ENCODE assay signal across 9 mouse cellular contexts in the genomic region with DNA sequence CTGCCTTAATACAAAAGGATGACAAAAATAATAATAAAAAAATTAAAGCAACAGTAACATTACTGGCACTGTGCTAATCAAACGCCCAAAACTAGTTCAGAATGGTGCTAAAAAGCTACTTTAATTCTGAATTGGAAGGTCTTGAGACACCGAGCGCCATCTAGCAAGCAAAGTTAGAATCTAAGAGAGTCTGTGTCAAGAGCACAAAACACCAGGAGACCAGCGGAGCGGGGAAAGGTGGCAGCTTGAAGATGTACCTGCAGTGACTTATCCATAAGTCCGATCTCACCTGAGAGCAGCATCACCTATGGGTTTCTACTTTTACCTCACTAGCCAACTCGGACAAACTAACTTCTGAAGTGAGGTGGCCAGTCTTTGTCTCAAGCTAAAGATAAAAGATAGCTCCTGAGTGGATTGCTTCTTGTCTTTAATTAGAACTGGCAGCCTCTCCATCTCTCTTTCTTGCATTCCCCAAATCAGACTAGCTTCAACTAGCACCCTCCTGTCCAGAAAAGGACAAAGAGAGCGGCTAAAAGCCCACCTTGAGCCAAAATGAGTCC. TPM values are rescaled to one million over a fixed set of nuclear protein-coding genes. Genes with fewer than 3 reads are reported as not detected.
DNase-seq lines count a peak whose midpoint lies in the region; ATAC-seq and TF ChIP-seq lines count a peak whose summit lies in the region.
"Had no signal": no experiment of that assay in that cellular context is flagged by ENCODE, and none has a peak within 500 bp of the region (broad histone marks: within the 10 kb centered on the region; RNA-seq: fewer than 3 reads in every experiment).

No protein-coding gene starts in this region.

- H3K36me3 ChIP-seq in intestine, postnatal 0 days (ENCODE audit: control insufficient read depth, insufficient read depth) = no peaks in the 10 kb centered on the region
- H3K36me3 ChIP-seq in intestine, embryonic 15.5 days = no peaks in the 10 kb centered on the region
- H3K36me3 ChIP-seq in CH12.LX (replicated peaks in 1 of 2; ENCODE audit: control insufficient read depth in 1 of 2, insufficient read depth in 1 of 2, low read length in 1 of 2) = no peaks in the 10 kb centered on the region
- H3K36me3 ChIP-seq in hindbrain, embryonic 16.5 days (ENCODE audit: control insufficient read depth, insufficient read depth, low read length) = no peaks in the 10 kb centered on the region
- H3K36me3 ChIP-seq: embryonic facial prominence, embryonic 13.5 days had no signal

- TF ChIP-seq EP300 in CH12.LX (IDR thresholded peaks at IDR 0.05; ENCODE audit: low read length) = no peak

- TF ChIP-seq POLR2A in CH12.LX (IDR thresholded peaks at IDR 0.05; ENCODE audit: low read depth, low read length) = no peak

- H3K9me3 ChIP-seq in intestine, postnatal 0 days (ENCODE audit: control insufficient read depth) = no peaks in the 10 kb centered on the region
- H3K9me3 ChIP-seq in intestine, embryonic 15.5 days = no peaks in the 10 kb centered on the region
- H3K9me3 ChIP-seq in CH12.LX (replicated peaks; ENCODE audit: low read length) = no peaks in the 10 kb centered on the region
- no peaks in the 10 kb centered on the region for H3K9me3 ChIP-seq in hindbrain, embryonic 16.5 days (ENCODE audit: control insufficient read depth, low read length)
- H3K9me3 ChIP-seq: embryonic facial prominence, embryonic 13.5 days had no signal

- 2% methylated on average over 8 of the region's 8 CpGs for WGBS in intestine, postnatal 0 days
- WGBS in intestine, embryonic 15.5 days = 2% methylated on average over 8 of the region's 8 CpGs
- WGBS in hindbrain, embryonic 16.5 days = 5% methylated on average over 8 of the region's 8 CpGs

- TF ChIP-seq RAD21 in CH12.LX (IDR thresholded peaks at IDR 0.05; ENCODE audit: low read depth, low read length) = peak; percentile 34

- no peak for DNase-seq in CH12.LX (ENCODE audit: extremely low read depth)
- DNase-seq in cerebellum, postnatal 14 days = peak; percentile 62 to 70
- no peak for DNase-seq in adrenal gland, postnatal 25 days
- no peak for DNase-seq in urinary bladder, postnatal 4 days (ENCODE audit: low spot score in 2 of 2)
- DNase-seq in heart, adult 8-10 months (ENCODE audit: low spot score) = no peak

- peak; percentile 62 for TF ChIP-seq CTCF in intestine, postnatal 0 days (IDR thresholded peaks at IDR 0.05; ENCODE audit: low read depth)
- TF ChIP-seq CTCF in CH12.LX (conservative IDR thresholded peaks at IDR 0.05 in 1 of 2, IDR thresholded peaks at IDR 0.05 in 1 of 2; ENCODE audit: low read depth in 2 of 2, low read length in 2 of 2) = peak in 1 of 2 experiments; percentile 50; a peak in 2 of 4 replicates

- in situ Hi-C loops in CH12.LX (cut with MboI; ENCODE audit: low pct_ligation_motif_present, low pct_unique_long_range_greater_than_20kb, low sequenced_read_pairs) = loop anchor here (25.0 kb wide), 2 partner anchors 189 to 1214 kb away; no protein-coding TSS in a partner anchor

- no peak overlapping the region for H3K4me3 ChIP-seq in intestine, postnatal 0 days (ENCODE audit: low read depth, low read length)
- H3K4me3 ChIP-seq in intestine, embryonic 15.5 days (replicated peaks) = no peak overlapping the region
- H3K4me3 ChIP-seq in CH12.LX (replicated peaks in 1 of 3; ENCODE audit: low read depth in 2 of 3, low read length in 2 of 3, poor library complexity in 1 of 3) = no peak overlapping the region
- no peak overlapping the region for H3K4me3 ChIP-seq in hindbrain, embryonic 16.5 days (ENCODE audit: low read length)
- H3K4me3 ChIP-seq: embryonic facial prominence, embryonic 13.5 days had no signal

- no peak overlapping the region for H3K9ac ChIP-seq in intestine, postnatal 0 days (ENCODE audit: low read depth, low read length)
- H3K9ac ChIP-seq in intestine, embryonic 15.5 days = no peak overlapping the region
- H3K9ac ChIP-seq in CH12.LX (ENCODE audit: insufficient read depth, low read depth) = no peak overlapping the region
- no peak overlapping the region for H3K9ac ChIP-seq in hindbrain, embryonic 16.5 days (ENCODE audit: low read depth, low read length)
- H3K9ac ChIP-seq: embryonic facial prominence, embryonic 13.5 days had no signal

- H3K4me2 ChIP-seq in intestine, postnatal 0 days (replicated peaks; ENCODE audit: low read depth) = no peak overlapping the region
- no peak overlapping the region for H3K4me2 ChIP-seq in intestine, embryonic 15.5 days (replicated peaks)
- H3K4me2 ChIP-seq in CH12.LX (ENCODE audit: insufficient read depth, low read depth, poor library complexity, severe bottlenecking) = no peak overlapping the region
- peak overlapping the region; percentile 23 for H3K4me2 ChIP-seq in hindbrain, embryonic 16.5 days (ENCODE audit: low read length)
- H3K4me2 ChIP-seq: embryonic facial prominence, embryonic 13.5 days had no signal

- no peak for ATAC-seq in intestine, postnatal 0 days
- no peak for ATAC-seq in intestine, embryonic 15.5 days
- ATAC-seq in hindbrain, embryonic 16.5 days = no peak

- dilution Hi-C loops in CH12.LX (cut with MboI; ENCODE audit: extremely low pct_ligation_motif_present, extremely low pct_unique_long_range_greater_than_20kb, low sequenced_read_pairs) = no loop called here

- H3K27ac ChIP-seq in intestine, postnatal 0 days (ENCODE audit: low read depth, low read length) = no peak overlapping the region
- no peak overlapping the region for H3K27ac ChIP-seq in intestine, embryonic 15.5 days
- no peak overlapping the region for H3K27ac ChIP-seq in CH12.LX (ENCODE audit: insufficient read depth, low read depth)
- no peak overlapping the region for H3K27ac ChIP-seq in hindbrain, embryonic 16.5 days (ENCODE audit: low read depth, low read length)
- H3K27ac ChIP-seq: embryonic facial prominence, embryonic 13.5 days had no signal

- peaks cover 89% of the 10 kb centered on the region for H3K27me3 ChIP-seq in intestine, postnatal 0 days (replicated peaks; ENCODE audit: control insufficient read depth, insufficient read depth, low read length)
- peaks cover 68% of the 10 kb centered on the region for H3K27me3 ChIP-seq in intestine, embryonic 15.5 days (replicated peaks)
- no peaks in the 10 kb centered on the region for H3K27me3 ChIP-seq in CH12.LX (replicated peaks)
- peaks cover 17% of the 10 kb centered on the region for H3K27me3 ChIP-seq in hindbrain, embryonic 16.5 days (replicated peaks; ENCODE audit: control insufficient read depth, insufficient read depth, low read length)

- no peaks in the 10 kb centered on the region for H3K4me1 ChIP-seq in intestine, postnatal 0 days (replicated peaks; ENCODE audit: control insufficient read depth, insufficient read depth, low read length)
- H3K4me1 ChIP-seq in intestine, embryonic 15.5 days (replicated peaks) = peaks cover 7% of the 10 kb centered on the region; the same call in 1 of the 2 replicates
- no peaks in the 10 kb centered on the region for H3K4me1 ChIP-seq in CH12.LX (ENCODE audit: control insufficient read depth in 1 of 2, insufficient read depth in 2 of 2)
- H3K4me1 ChIP-seq in hindbrain, embryonic 16.5 days (ENCODE audit: control insufficient read depth, insufficient read depth, low read depth, low read length) = peaks cover 10% of the 10 kb centered on the region

- no peaks in the 10 kb centered on the region for H3K79me2 ChIP-seq in CH12.LX (replicated peaks; ENCODE audit: control insufficient read depth, extremely low read depth, insufficient read depth, poor library complexity, severe bottlenecking)

TF ChIP-seq in CH12.LX, 34 proteins besides CTCF, POLR2A, EP300 and RAD21:
- no peak for TF ChIP-seq NELFE (IDR thresholded peaks at IDR 0.05; ENCODE audit: low read depth, low read length)
- no peak for TF ChIP-seq TCF12 (IDR thresholded peaks at IDR 0.05; ENCODE audit: low read depth, low read length)
- TF ChIP-seq MXI1 (IDR thresholded peaks at IDR 0.05; ENCODE audit: low read depth, low read length) = no peak
- no peak for TF ChIP-seq MAFK (IDR thresholded peaks at IDR 0.05; ENCODE audit: insufficient replicate concordance, low read length)
- TF ChIP-seq SMC3 (IDR thresholded peaks at IDR 0.05; ENCODE audit: low read depth, low read length) = peak; percentile 37
- no peak for TF ChIP-seq ZMIZ1 (IDR thresholded peaks at IDR 0.05; ENCODE audit: low read depth, low read length)

RNA-seq across cellular contexts. Expression of a gene that starts 23.7 kb away (rescaled TPM):
- polyA plus RNA-seq in intestine, postnatal 0 days (2015; fragmentation: Nextera tagmentation; extraction: Ambion mirVana) = 0.82 and 1.0 TPM in 2 replicates
- polyA plus RNA-seq in intestine, embryonic 15.5 days (2015; fragmentation: Nextera tagmentation; extraction: Ambion mirVana) = 1.9 and 2.6 TPM in 2 replicates
- total RNA-seq in CH12.LX (2012; rRNA removed) = not detected in 2 replicates
- total RNA-seq in CH12.LX (2014; rRNA removed) = not detected in 2 replicates
- not detected in 2 replicates for polyA plus RNA-seq in CH12.LX (2012; ENCODE audit: insufficient read length, low read depth)
- 42.9 and 44.3 TPM in 2 replicates for polyA plus RNA-seq in hindbrain, embryonic 16.5 days (2015; fragmentation: Nextera tagmentation; extraction: Ambion mirVana)
- total RNA-seq in adrenal gland, postnatal 25 days (2021) = 17.5 and 28.8 TPM in 2 replicates
- 1 to 10 TPM; 1.5 to 4.4 (median 4.0) TPM for total RNA-seq in heart, adult 8-10 months (2022)

Comparison
In these comparisons a context has a peak if more than half of its experiments do, and no peak if none do; other contexts are left out.
1. DNase-seq: peak in cerebellum, postnatal 14 days (2 of 2); none in CH12.LX (single experiment), adrenal gland, postnatal 25 days (single experiment), urinary bladder, postnatal 4 days (0 of 2) and heart, adult 8-10 months (single experiment).
2. RNA of a gene that starts 23.7 kb away (polyA plus RNA-seq): 42.9 to 44.3 TPM in hindbrain, embryonic 16.5 days; 1.9 to 2.6 TPM in intestine, embryonic 15.5 days, 0.82 to 1.0 TPM in intestine, postnatal 0 days and not detected in CH12.LX; every median in the first group is over 10 times any median in the second.